Comparison of ENCODE assay signal across 27 mouse cellular contexts in genomic region chr13:96470556-96470955, GRCm38 (mm10). TPM values are rescaled to one million over a fixed set of nuclear protein-coding genes. Genes with fewer than 3 reads are reported as not detected.
A peak's percentile ranks its signal among the peaks of the same experiment; 100 is the strongest.
DNase-seq lines count a peak whose midpoint lies in the region; ATAC-seq and TF ChIP-seq lines count a peak whose summit lies in the region.
"Had no signal": no experiment of that assay in that cellular context is flagged by ENCODE, and none has a peak within 500 bp of the region (broad histone marks: within the 10 kb centered on the region; RNA-seq: fewer than 3 reads in every experiment).

No protein-coding gene starts in this region.

- H3K9ac ChIP-seq in lung, embryonic 14.5 days = no peak overlapping the region
- H3K9ac ChIP-seq in lung, embryonic 16.5 days (ENCODE audit: low read length) = no peak overlapping the region
- no peak overlapping the region for H3K9ac ChIP-seq in stomach, postnatal 0 days (ENCODE audit: low read length)
- H3K9ac ChIP-seq: embryonic facial prominence, embryonic 13.5 days; embryonic facial prominence, embryonic 15.5 days; forebrain, embryonic 13.5 days; forebrain, embryonic 15.5 days had no signal

- TF ChIP-seq EP300 in stomach, postnatal 0 days (optimal IDR thresholded peaks at IDR 0.05) = no peak

- H3K4me1 ChIP-seq in lung, embryonic 14.5 days (ENCODE audit: insufficient read depth) = no peaks in the 10 kb centered on the region; the same call in 1 of the 2 replicates
- no peaks in the 10 kb centered on the region; the same call in 1 of the 2 replicates for H3K4me1 ChIP-seq in lung, embryonic 16.5 days (replicated peaks; ENCODE audit: control insufficient read depth, insufficient read depth, low read length)
- peaks cover 17% of the 10 kb centered on the region for H3K4me1 ChIP-seq in testis, adult 2 months (ENCODE audit: control insufficient read depth, insufficient read depth, low read length)
- H3K4me1 ChIP-seq in stomach, postnatal 0 days (replicated peaks; ENCODE audit: control insufficient read depth, insufficient read depth) = no peaks in the 10 kb centered on the region
- H3K4me1 ChIP-seq: embryonic facial prominence, embryonic 13.5 days; embryonic facial prominence, embryonic 15.5 days; forebrain, embryonic 10.5 days; forebrain, embryonic 13.5 days; forebrain, embryonic 15.5 days had no signal

- WGBS in lung, embryonic 14.5 days = 47% methylated on average over 6 of the region's 6 CpGs
- 40% methylated on average over 6 of the region's 6 CpGs for WGBS in lung, embryonic 16.5 days
- 36% methylated on average over 6 of the region's 6 CpGs for WGBS in stomach, postnatal 0 days

- no peak for ATAC-seq in lung, embryonic 14.5 days (ENCODE audit: insufficient read depth)
- peak; percentile 46; the same call in 1 of the 2 replicates for ATAC-seq in lung, embryonic 16.5 days (ENCODE audit: low read depth)
- ATAC-seq in stomach, postnatal 0 days (ENCODE audit: low FRiP score, low TSS enrichment) = peak; percentile 66
- ATAC-seq: forebrain, embryonic 13.5 days; forebrain, embryonic 15.5 days had no signal

- peak; percentile 13 for DNase-seq in lung, embryonic 14.5 days
- no peak for DNase-seq in lung, postnatal 25 days (ENCODE audit: low spot score)
- DNase-seq in lung, postnatal 10 days = no peak
- DNase-seq in testis, postnatal 10 days (ENCODE audit: low spot score) = no peak
- DNase-seq in stomach, postnatal 0 days (ENCODE audit: low spot score) = no peak
- DNase-seq in spleen, postnatal 10 days (ENCODE audit: low spot score in 2 of 2) = no peak
- DNase-seq: adrenal gland, adult 2 months; adrenal gland, postnatal 10 days; adrenal gland, postnatal 25 days; cerebellum, adult 11 months; cerebellum, adult 18-20 months; cerebellum, adult 8-10 months; cerebellum, adult 9-11 months; cerebellum, postnatal 14 days; cerebellum, postnatal 36 days; embryo, embryonic 11 days had no signal

- no peak overlapping the region for H3K27ac ChIP-seq in lung, embryonic 14.5 days (ENCODE audit: low read depth)
- H3K27ac ChIP-seq in lung, embryonic 16.5 days (ENCODE audit: low read length) = peak overlapping the region; percentile 74
- no peak overlapping the region for H3K27ac ChIP-seq in testis, adult 2 months (ENCODE audit: control insufficient read depth, insufficient read depth, low read depth, low read length)
- peak overlapping the region; percentile 65 for H3K27ac ChIP-seq in stomach, postnatal 0 days (replicated peaks)
- H3K27ac ChIP-seq: embryonic facial prominence, embryonic 13.5 days; embryonic facial prominence, embryonic 15.5 days; forebrain, embryonic 10.5 days; forebrain, embryonic 13.5 days; forebrain, embryonic 15.5 days had no signal

- TF ChIP-seq CTCF in lung, embryonic 14.5 days (IDR thresholded peaks at IDR 0.05; ENCODE audit: low read depth) = no peak
- TF ChIP-seq CTCF in testis, adult 2 months (IDR thresholded peaks at IDR 0.05; ENCODE audit: control insufficient read depth, insufficient read depth, insufficient replicate concordance, low read depth, low read length) = no peak
- no peak for TF ChIP-seq CTCF in stomach, postnatal 0 days (IDR thresholded peaks at IDR 0.05; ENCODE audit: low read depth)

- no peaks in the 10 kb centered on the region for H3K9me3 ChIP-seq in lung, embryonic 14.5 days (ENCODE audit: low read depth, low read length)
- H3K9me3 ChIP-seq in lung, embryonic 16.5 days (ENCODE audit: control insufficient read depth, low read length) = no peaks in the 10 kb centered on the region
- H3K9me3 ChIP-seq in stomach, postnatal 0 days (ENCODE audit: control insufficient read depth, low read length) = no peaks in the 10 kb centered on the region
- H3K9me3 ChIP-seq: embryonic facial prominence, embryonic 13.5 days; embryonic facial prominence, embryonic 15.5 days; forebrain, embryonic 10.5 days; forebrain, embryonic 13.5 days; forebrain, embryonic 15.5 days had no signal

- H3K36me3 ChIP-seq in lung, embryonic 14.5 days (ENCODE audit: insufficient read depth) = no peaks in the 10 kb centered on the region
- no peaks in the 10 kb centered on the region for H3K36me3 ChIP-seq in lung, embryonic 16.5 days (ENCODE audit: control insufficient read depth, insufficient read depth, low read length)
- H3K36me3 ChIP-seq in testis, adult 2 months (ENCODE audit: control insufficient read depth, insufficient read depth, low read length) = no peaks in the 10 kb centered on the region
- H3K36me3 ChIP-seq in stomach, postnatal 0 days (ENCODE audit: control insufficient read depth, insufficient read depth, low read length) = no peaks in the 10 kb centered on the region
- H3K36me3 ChIP-seq: embryonic facial prominence, embryonic 13.5 days; embryonic facial prominence, embryonic 15.5 days; forebrain, embryonic 10.5 days; forebrain, embryonic 15.5 days had no signal

- no peak for TF ChIP-seq POLR2A in testis, adult 2 months (IDR thresholded peaks at IDR 0.05; ENCODE audit: control insufficient read depth, low read depth, low read length)

- H3K4me2 ChIP-seq in lung, embryonic 14.5 days = no peak overlapping the region
- H3K4me2 ChIP-seq in lung, embryonic 16.5 days (ENCODE audit: low read depth, low read length) = no peak overlapping the region
- peak overlapping the region; percentile 21; the same call in 1 of the 2 replicates for H3K4me2 ChIP-seq in stomach, postnatal 0 days (replicated peaks; ENCODE audit: low read depth)
- H3K4me2 ChIP-seq: embryonic facial prominence, embryonic 13.5 days; embryonic facial prominence, embryonic 15.5 days; forebrain, embryonic 13.5 days; forebrain, embryonic 15.5 days had no signal

- no peak overlapping the region for H3K4me3 ChIP-seq in lung, embryonic 14.5 days (ENCODE audit: low read depth, low read length)
- no peak overlapping the region for H3K4me3 ChIP-seq in lung, embryonic 16.5 days (ENCODE audit: low read length)
- peak overlapping the region; percentile 74 for H3K4me3 ChIP-seq in testis, adult 2 months (ENCODE audit: control insufficient read depth, low read depth, low read length)
- no peak overlapping the region for H3K4me3 ChIP-seq in stomach, postnatal 0 days (ENCODE audit: low read depth, low read length)
- H3K4me3 ChIP-seq: embryonic facial prominence, embryonic 13.5 days; embryonic facial prominence, embryonic 15.5 days; erythroblast, embryonic 14.5 days; forebrain, embryonic 10.5 days; forebrain, embryonic 13.5 days; forebrain, embryonic 15.5 days had no signal

- no peaks in the 10 kb centered on the region for H3K27me3 ChIP-seq in lung, embryonic 14.5 days (ENCODE audit: insufficient read depth, low read length)
- H3K27me3 ChIP-seq in lung, embryonic 16.5 days (ENCODE audit: control insufficient read depth, insufficient read depth, low read depth, low read length) = no peaks in the 10 kb centered on the region
- H3K27me3 ChIP-seq in testis, adult 2 months (ENCODE audit: control insufficient read depth, insufficient read depth, low read length) = no peaks in the 10 kb centered on the region
- no peaks in the 10 kb centered on the region for H3K27me3 ChIP-seq in stomach, postnatal 0 days (ENCODE audit: control insufficient read depth, insufficient read depth, low read length)
- H3K27me3 ChIP-seq: embryonic facial prominence, embryonic 13.5 days; embryonic facial prominence, embryonic 15.5 days; forebrain, embryonic 13.5 days; forebrain, embryonic 15.5 days had no signal

RNA-seq across cellular contexts. Expression of gene Ankdd1b, which starts 0.4 kb away (rescaled TPM):
- not detected in 2 replicates for polyA plus RNA-seq in lung, embryonic 14.5 days (2014; fragmentation: Nextera tagmentation; extraction: Ambion mirVana)
- 0.13 TPM in 1 of 2 replicates, not detected in the other for polyA plus RNA-seq in lung, embryonic 16.5 days (2015; fragmentation: Nextera tagmentation; extraction: Ambion mirVana)
- 0.17 and 0.99 TPM in 2 replicates for polyA plus RNA-seq in testis, adult 2 months (2012; rRNA removed)
- polyA plus RNA-seq in stomach, postnatal 0 days (2015; fragmentation: Nextera tagmentation; extraction: Ambion mirVana) = 6.8 and 7.1 TPM in 2 replicates
- polyA plus RNA-seq: C2C12; embryonic facial prominence, embryonic 11.5 days; forebrain, embryonic 10.5 days; forebrain, embryonic 13.5 days; forebrain, embryonic 15.5 days had no signal

RNA-seq across cellular contexts. Expression of gene Gm17622, which starts 20.0 kb away (rescaled TPM):
- polyA plus RNA-seq in lung, embryonic 14.5 days (2014; fragmentation: Nextera tagmentation; extraction: Ambion mirVana) = not detected in 2 replicates
- polyA plus RNA-seq in lung, embryonic 16.5 days (2015; fragmentation: Nextera tagmentation; extraction: Ambion mirVana) = not detected in 2 replicates
- not detected in 2 replicates for polyA plus RNA-seq in testis, adult 2 months (2012; rRNA removed)
- not detected in 2 replicates for polyA plus RNA-seq in stomach, postnatal 0 days (2015; fragmentation: Nextera tagmentation; extraction: Ambion mirVana)
- polyA plus RNA-seq: adrenal gland, adult 2 months; brain, embryonic 14.5 days; C2C12; embryonic facial prominence, embryonic 11.5 days; embryonic facial prominence, embryonic 13.5 days; embryonic facial prominence, embryonic 15.5 days; erythroblast, embryonic 14.5 days; forebrain, embryonic 10.5 days; forebrain, embryonic 13.5 days; forebrain, embryonic 15.5 days had no signal

Comparison
In these comparisons a context has a peak if more than half of its experiments do, and no peak if none do; other contexts are left out.
1. H3K27ac ChIP-seq: peak in lung, embryonic 16.5 days (single experiment) and stomach, postnatal 0 days (single experiment); none in lung, embryonic 14.5 days (single experiment) and testis, adult 2 months (single experiment).